Mouse (Mus musculus) activated CD4-positive, CD25-positive, alpha-beta regulatory T cell, adult 4 months (primary cell): ENCODE results near the gene Sema6d. TPM values are rescaled to one million over a fixed set of nuclear protein-coding genes. Genes with fewer than 3 reads are reported as not detected.
A peak's percentile ranks its signal among the peaks of the same experiment; 100 is the strongest.

Experiments
- ATAC-seq: one replicate; pipeline ENCODE4 v1.8.0; 2017
- polyA plus RNA-seq, 2 experiments: library from polyadenylated mRNA; unstranded; fragments of 100-300 nt; shearing (Covaris generic); gene quantifications; one replicate each; pipeline ENCODE4 v1.2.1; 2017

Sema6d gene
- polyA plus RNA-seq, 2 experiments from 2014 or later = 0.95 to 1.5 TPM

- no peak for ATAC-seq
These were observed 472.3 kb downstream of the Sema6d start for GRCm38 (mm10) chr2:124562091-124562490.

GRCm38 (mm10) chr2:124563759-124564158 lies 474.0 kb downstream of the Sema6d start:
- no peak for ATAC-seq

GRCm38 (mm10) chr2:124573734-124574133 lies 484.0 kb downstream of the Sema6d start:
- ATAC-seq = no peak

- ATAC-seq = no peak
These were observed 486.3 kb downstream of the Sema6d start for GRCm38 (mm10) chr2:124576053-124576452.

GRCm38 (mm10) chr2:124583561-124583960 lies 493.8 kb downstream of the Sema6d start:
- no peak for ATAC-seq

GRCm38 (mm10) chr2:124592750-124593149 lies 503.0 kb downstream of the Sema6d start:
- ATAC-seq = no peak

- no peak for ATAC-seq
These were observed 509.2 kb downstream of the Sema6d start for GRCm38 (mm10) chr2:124599014-124599413.

- ATAC-seq = no peak
These were observed 512.1 kb downstream of the Sema6d start for GRCm38 (mm10) chr2:124601702-124602378.

- ATAC-seq = no peak
These were observed 512.7 kb downstream of the Sema6d start for GRCm38 (mm10) chr2:124602379-124602913.

GRCm38 (mm10) chr2:124605341-124605740 lies 515.6 kb downstream of the Sema6d start:
- ATAC-seq = no peak

- no peak for ATAC-seq
These were observed 518.2 kb downstream of the Sema6d start for GRCm38 (mm10) chr2:124607986-124608385.

- ATAC-seq = no peak
These were observed 518.8 kb downstream of the Sema6d start for GRCm38 (mm10) chr2:124608546-124608945.

GRCm38 (mm10) chr2:124609014-124609413 lies 519.2 kb downstream of the Sema6d start:
- no peak for ATAC-seq

GRCm38 (mm10) chr2:124609711-124610585 lies 520.2 kb downstream of the Sema6d start:
- ATAC-seq = peak; percentile 49

GRCm38 (mm10) chr2:124610586-124611105 lies 520.9 kb downstream of the Sema6d start:
- no peak for ATAC-seq

- ATAC-seq = no peak
These were observed 521.5 kb downstream of the Sema6d start for GRCm38 (mm10) chr2:124611226-124611625.

- no peak for ATAC-seq
These were observed 522.5 kb downstream of the Sema6d start for GRCm38 (mm10) chr2:124612276-124612675.

- no peak for ATAC-seq
These were observed 523.1 kb downstream of the Sema6d start for GRCm38 (mm10) chr2:124612727-124613510.

- ATAC-seq = no peak
These were observed 524.0 kb downstream of the Sema6d start for GRCm38 (mm10) chr2:124613671-124614210.

- no peak for ATAC-seq
These were observed 527.0 kb downstream of the Sema6d start for GRCm38 (mm10) chr2:124616746-124617145.

- no peak for ATAC-seq
These were observed 527.7 kb downstream of the Sema6d start for GRCm38 (mm10) chr2:124617440-124617839.

GRCm38 (mm10) chr2:124618091-124618490 lies 528.3 kb downstream of the Sema6d start:
- no peak for ATAC-seq
